Mouse (Mus musculus) c-Kit-positive CD71-positive TER-119-positive erythroid progenitor cells, embryonic 14.5 days (primary cell): Measurements from ENCODE around the gene Gm48551.

Source experiments
- DNase-seq: peaks from one replicate; pipeline ENCODE4 v3.0.0-alpha.2; 2013; ENCODE audit warnings: low spot score

Gene Gm48551

GRCm38 (mm10) chr10:81430831-81431525 is 46.7 kb downstream of the Gm48551 start:
- DNase-seq, result no peak

- DNase-seq, result no peak
These were observed 47.4 kb downstream of the Gm48551 start for GRCm38 (mm10) chr10:81431526-81432168.

- DNase-seq, result no peak
These were observed 48.1 kb downstream of the Gm48551 start for GRCm38 (mm10) chr10:81432169-81432867.

GRCm38 (mm10) chr10:81432868-81433262 is 48.6 kb downstream of the Gm48551 start:
- peak; percentile 84 for DNase-seq

- DNase-seq, result no peak
These were observed 49.4 kb downstream of the Gm48551 start for GRCm38 (mm10) chr10:81433541-81434289.

GRCm38 (mm10) chr10:81434361-81435263 is 50.3 kb downstream of the Gm48551 start:
- no peak for DNase-seq

GRCm38 (mm10) chr10:81435436-81435835 is 51.2 kb downstream of the Gm48551 start:
- DNase-seq, result no peak

GRCm38 (mm10) chr10:81441019-81441418 is 56.8 kb downstream of the Gm48551 start:
- DNase-seq, result no peak
